Mouse (Mus musculus) bone marrow, adult 2 months (tissue): Measurements from ENCODE around the gene Taok1.

Source experiments
- CTCF ChIP-seq: fragments of 200-500 bp; IDR thresholded peaks from 2 replicates; pipeline ENCODE4 v1.5.1; 2011; ENCODE audit warnings: low read length, control low read depth; ENCODE audit not compliant: control insufficient read depth, insufficient read depth
- POLR2A ChIP-seq: fragments of 200-500 bp; IDR thresholded peaks from 2 replicates; pipeline ENCODE4 v1.6.1; 2011; ENCODE audit warnings: low read depth, mild to moderate bottlenecking, control low read depth, low read length, borderline replicate concordance; ENCODE audit not compliant: control insufficient read depth

GRCm38 (mm10) chr11:77495507-77495906 lies 112.1 kb downstream of the Taok1 start:
- no peak for TF ChIP-seq CTCF
- no peak for TF ChIP-seq POLR2A
